Mouse (Mus musculus) liver, embryonic 14.5 days (tissue): Measurements from ENCODE around the gene Treh. TPM values are rescaled to one million over a fixed set of nuclear protein-coding genes. Genes with fewer than 3 reads are reported as not detected.

ENCODE experiments used
- ATAC-seq: fragments of 200-750 bp; cut with Nextera tagmentation; 2 replicates; pipeline ENCODE4 v1.8.0; 2017; ENCODE audit warnings: moderate number of reproducible peaks, mild to moderate bottlenecking, moderate library complexity; ENCODE audit not compliant: insufficient read depth
- DNase-seq, 3 experiments: peaks; one replicate each; pipeline ENCODE4 v3.0.0-alpha.2; 2012 to 2013; ENCODE audit warnings: low read depth in 3 of 3, low spot score in 3 of 3
- H3K27ac ChIP-seq: fragments of 300-500 bp; sonication (generic); 2 replicates; pipeline ENCODE4 v1.5.1; 2014; ENCODE audit warnings: moderate library complexity, mild to moderate bottlenecking, control low read depth, inconsistent platforms
- H3K27me3 ChIP-seq: fragments of 300-500 bp; sonication (generic); 2 replicates; pipeline ENCODE4 v1.6.1; 2014; ENCODE audit warnings: mild to moderate bottlenecking, low read length, moderate library complexity; ENCODE audit not compliant: control insufficient read depth, insufficient read depth
- H3K36me3 ChIP-seq: fragments of 300-500 bp; sonication (generic); replicated peaks from 2 replicates; pipeline ENCODE4 v1.6.1; 2014; ENCODE audit warnings: low read depth; ENCODE audit not compliant: control insufficient read depth, insufficient read depth
- H3K4me1 ChIP-seq, 2 experiments: fragments of 200-500 bp in 1 of 2; fragments of 300-500 bp in 1 of 2; sonication (generic) in 1 of 2; replicated peaks; 2 replicates each; pipeline ENCODE4 v1.6.1; 2012 to 2014; ENCODE audit warnings: antibody characterized with exemption in 1 of 2, inconsistent platforms in 1 of 2, low read length in 1 of 2; ENCODE audit not compliant: control insufficient read depth in 2 of 2, insufficient read depth in 2 of 2
- H3K4me2 ChIP-seq: fragments of 300-500 bp; sonication (generic); 2 replicates; pipeline ENCODE4 v1.6.1; 2014; ENCODE audit warnings: low read depth, mild to moderate bottlenecking, control low read depth, moderate library complexity
- H3K4me3 ChIP-seq, 2 experiments: fragments of 200-500 bp in 1 of 2; fragments of 300-500 bp in 1 of 2; sonication (generic) in 1 of 2; 2 replicates each; pipeline ENCODE4 v1.5.1; 2012 to 2014; ENCODE audit warnings: low read depth in 2 of 2, low read length in 2 of 2, mild to moderate bottlenecking in 2 of 2, control low read depth in 1 of 2, inconsistent platforms in 1 of 2, moderate library complexity in 1 of 2; ENCODE audit not compliant: insufficient read depth in 1 of 2
- H3K9ac ChIP-seq: fragments of 300-500 bp; sonication (generic); replicated peaks from 2 replicates; pipeline ENCODE4 v1.6.1; 2014; ENCODE audit warnings: mild to moderate bottlenecking, control low read depth, moderate library complexity
- H3K9me3 ChIP-seq: fragments of 300-500 bp; sonication (generic); 2 replicates; pipeline ENCODE4 v1.6.1; 2016; ENCODE audit warnings: low read length, mixed read lengths; ENCODE audit not compliant: control insufficient read depth
- CTCF ChIP-seq: IDR thresholded peaks from 2 replicates; pipeline ENCODE4 v1.5.1; 2016; ENCODE audit warnings: antibody characterized with exemption, low read depth, control low read depth
- EP300 ChIP-seq: IDR thresholded peaks from 2 replicates; pipeline ENCODE4 v1.6.1; 2016; ENCODE audit warnings: antibody characterized with exemption, low read depth
- WGBS: fragments of 180-500 bp; shearing (Covaris S2); extraction: QIAGEN DNeasy Blood & Tissue Kit; methylation state at CpG from one replicate; pipeline ENCODE4 v1.1.7; 2014; ENCODE audit not compliant: insufficient replicate concordance; 5-methylcytosine and 5-hydroxymethylcytosine counted together
- polyA plus RNA-seq, 2 experiments: library from polyadenylated mRNA; depleted of rRNA in 1 of 2; stranded (reverse) in 1 of 2; unstranded in 1 of 2; fragments of >200 nt; fragmentation: Nextera tagmentation in 1 of 2; extraction: Ambion mirVana in 1 of 2; gene quantifications; 2 replicates each; pipeline versions ENCODE4 v1.2.1 to v1.2.3; 2012 to 2014

Treh gene
- polyA plus RNA-seq, 2 experiments = not detected

DNA sequence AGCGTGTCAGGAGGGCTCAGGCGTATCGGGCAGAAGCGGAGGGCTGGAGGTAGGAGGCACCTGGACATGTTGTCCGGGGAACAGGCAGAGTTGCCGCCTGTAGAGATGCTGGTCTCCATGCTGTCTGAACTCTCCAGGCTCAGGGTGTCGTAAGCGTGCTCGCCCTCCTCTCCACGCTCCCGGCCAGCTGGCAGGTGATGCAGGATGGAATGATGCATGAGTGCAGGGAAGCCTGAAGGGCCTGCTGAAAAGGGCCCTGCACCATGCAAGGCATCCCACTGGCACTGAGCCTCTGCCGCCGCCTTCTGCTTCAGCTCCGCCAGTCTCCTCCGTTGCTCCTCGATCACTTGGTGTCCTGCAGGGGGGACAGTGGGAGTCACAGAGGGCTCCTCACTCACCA is 24.8 kb downstream of the Treh start:
- no peak for TF ChIP-seq EP300
- no peak for TF ChIP-seq CTCF
- Histone ChIP-seq H3K4me1 (no peaks in the 10 kb centered on the region), H3K27me3 (no peaks in the 10 kb centered on the region), H3K4me2 (no peak overlapping the region), H3K9me3 (no peaks in the 10 kb centered on the region), H3K36me3 (no peaks in the 10 kb centered on the region), H3K27ac (no peak overlapping the region), H3K9ac (no peak overlapping the region), H3K4me3 (no peak overlapping the region)
- no peak for DNase-seq
- WGBS = 77% methylated on average over 16 of the region's 16 CpGs
- no peak for ATAC-seq

GRCm38 (mm10) chr9:44699196-44699595 is 26.2 kb downstream of the Treh start:
- H3K4me2 ChIP-seq = no peak overlapping the region
- H3K4me1 ChIP-seq = no peaks in the 10 kb centered on the region
- no peak overlapping the region for H3K9ac ChIP-seq
- H3K27ac ChIP-seq = no peak overlapping the region
- ATAC-seq (no peak), DNase-seq (no peak)
- TF ChIP-seq EP300 = no peak
- no peak for TF ChIP-seq CTCF
- WGBS = 74% methylated on average over 10 of the region's 10 CpGs
- no peak overlapping the region for H3K4me3 ChIP-seq
- H3K9me3 ChIP-seq = no peaks in the 10 kb centered on the region
- H3K27me3 ChIP-seq = no peaks in the 10 kb centered on the region
- H3K36me3 ChIP-seq = no peaks in the 10 kb centered on the region

DNA sequence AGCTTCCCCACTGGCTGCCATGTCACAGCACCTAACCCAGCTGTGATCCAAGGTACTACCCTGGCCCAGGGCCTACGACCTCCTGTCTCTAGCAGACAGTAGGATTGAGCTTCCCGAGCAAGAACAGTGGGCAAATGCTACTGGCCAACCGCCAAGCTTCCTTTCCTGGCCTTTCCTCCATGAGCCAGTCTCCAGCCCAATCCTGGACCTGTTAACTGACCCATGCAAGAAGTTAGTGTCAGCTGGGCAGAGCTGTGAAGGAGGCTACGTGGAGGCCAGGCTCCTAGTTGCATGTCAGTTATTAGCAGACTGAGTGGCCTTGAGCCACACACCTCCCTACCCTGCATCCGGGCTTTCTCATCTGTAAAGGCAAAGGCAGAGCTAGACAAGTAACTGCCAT is 26.7 kb downstream of the Treh start:
- Histone ChIP-seq H3K9me3 (no peaks in the 10 kb centered on the region), H3K4me2 (no peak overlapping the region), H3K4me1 (no peaks in the 10 kb centered on the region), H3K4me3 (no peak overlapping the region), H3K27ac (no peak overlapping the region), H3K27me3 (no peaks in the 10 kb centered on the region), H3K9ac (no peak overlapping the region), H3K36me3 (no peaks in the 10 kb centered on the region)
- WGBS = 64% methylated on average over 5 of the region's 5 CpGs
- TF ChIP-seq EP300 = no peak
- TF ChIP-seq CTCF = no peak
- ATAC-seq (no peak), DNase-seq (no peak)

DNA sequence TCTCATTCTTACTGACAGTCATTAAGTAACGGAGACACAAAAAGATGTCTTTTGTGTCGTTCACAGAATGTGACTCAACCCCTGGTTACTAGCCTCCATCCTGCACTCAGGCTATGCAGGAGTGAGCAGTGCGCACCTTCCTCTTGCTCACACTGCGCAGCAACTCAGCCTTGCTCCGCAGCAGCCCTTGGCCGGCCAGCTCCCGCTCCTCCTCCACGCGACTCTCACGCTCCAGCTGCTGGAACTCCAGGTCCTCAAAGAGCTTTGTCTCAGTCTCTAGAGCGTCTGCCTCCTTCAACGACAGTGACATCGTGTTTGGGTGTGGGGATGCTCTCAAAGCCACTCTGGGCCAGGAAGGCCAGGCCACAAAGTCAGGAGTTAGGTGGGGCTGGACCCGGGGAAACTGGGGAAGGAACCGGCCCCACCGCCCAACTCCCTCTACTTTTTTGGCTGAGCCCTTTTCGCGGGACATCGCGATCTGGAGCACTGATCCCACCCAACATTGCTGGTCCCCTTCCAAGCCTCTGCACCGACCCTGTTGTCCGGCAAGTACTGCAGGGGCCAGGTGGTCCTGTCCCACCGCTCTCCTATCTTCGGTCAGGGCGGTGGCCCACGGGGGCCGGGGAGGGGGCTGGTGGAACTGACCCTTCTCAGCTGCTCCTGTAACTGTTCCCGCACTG is 34.9 kb downstream of the Treh start:
- Histone ChIP-seq H3K27me3 (peaks cover 4% of the 10 kb centered on the region; the same call in 1 of the 2 replicates), H3K9ac (no peak overlapping the region), H3K4me2 (peak overlapping the region; percentile 61), H3K9me3 (no peaks in the 10 kb centered on the region), H3K4me1 (no peaks in the 10 kb centered on the region), H3K4me3 (peak overlapping the region in 1 of 2 experiments; percentile 37; a peak in 2 of 4 replicates), H3K27ac (no peak overlapping the region), H3K36me3 (no peaks in the 10 kb centered on the region)
- ATAC-seq (no peak), DNase-seq (no peak)
- 41% methylated on average over 28 of the region's 28 CpGs for WGBS
- no peak for TF ChIP-seq CTCF
- TF ChIP-seq EP300 = no peak

- Histone ChIP-seq H3K27me3 (peaks cover 4% of the 10 kb centered on the region; the same call in 1 of the 2 replicates), H3K4me1 (no peaks in the 10 kb centered on the region; a peak in 1 of 4 replicates), H3K27ac (no peak overlapping the region), H3K4me3 (peak overlapping the region; percentile 20 to 37), H3K9ac (no peak overlapping the region), H3K4me2 (peak overlapping the region; percentile 61), H3K9me3 (no peaks in the 10 kb centered on the region), H3K36me3 (no peaks in the 10 kb centered on the region)
- WGBS = 6% methylated on average over 23 of the region's 24 CpGs
- TF ChIP-seq CTCF (peak; percentile 38), EP300 (no peak)
- no peak for ATAC-seq
- DNase-seq = no peak
Observed at GRCm38 (mm10) chr9:44708429-44708765, 35.4 kb downstream of the Treh start.
